Mouse (Mus musculus): ENCODE measurements around the gene Ntrk3.

DNA sequence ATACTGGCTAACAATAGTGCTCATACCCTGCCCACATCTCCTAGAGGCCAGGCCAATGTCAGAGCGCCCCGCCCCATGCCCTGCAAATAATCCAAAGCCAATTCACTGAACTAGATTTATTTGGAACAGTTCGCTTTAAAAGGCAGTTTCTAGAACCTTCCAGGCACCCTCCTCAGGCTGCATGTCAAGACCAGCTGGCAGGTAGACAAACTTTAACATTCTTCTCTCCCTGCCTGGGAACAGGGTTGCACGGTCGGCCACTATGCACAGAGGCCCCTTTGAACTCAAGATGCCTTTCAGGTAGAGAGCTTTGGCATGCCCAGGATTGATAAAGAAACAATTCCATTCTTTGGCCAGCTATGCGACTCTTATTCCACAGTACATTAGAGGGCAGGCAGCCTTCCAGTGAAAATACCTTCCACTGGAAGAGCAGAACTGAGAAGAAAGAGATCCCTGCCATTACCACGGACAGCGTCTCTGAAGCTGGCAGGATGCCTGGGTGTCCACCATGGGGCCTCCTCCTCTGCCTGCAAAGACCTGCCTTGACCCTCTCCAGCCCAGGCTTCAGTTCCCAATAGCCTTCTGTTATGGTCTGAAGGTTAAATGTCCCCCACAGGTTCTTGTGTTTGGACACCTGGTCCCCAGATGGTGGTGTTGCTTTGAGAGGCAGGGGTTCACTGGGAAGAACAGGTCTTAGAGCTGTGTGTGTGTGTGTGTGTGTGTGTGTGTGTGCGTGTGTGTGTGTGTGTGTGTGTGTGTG lies 298.3 kb downstream of the Ntrk3 start:
- TF ChIP-seq CTCF (IDR thresholded peaks at IDR 0.05; ENCODE audit: low read depth) (no peak), EP300 (optimal IDR thresholded peaks at IDR 0.05) (no peak)
